Mouse (Mus musculus) megakaryocyte, adult 5-6 weeks (primary cell): ENCODE data around the gene Glt1d1. TPM values are rescaled to one million over a fixed set of nuclear protein-coding genes. Genes with fewer than 3 reads are reported as not detected.
"Not testable (repeated sequence)": the region's sequence is repeated elsewhere in the genome, so short reads cannot be mapped to it uniquely, and the experiment has no call there.

Experiments
- ATAC-seq: 2 replicates; pipeline ENCODE4 v1.8.0; 2016; ENCODE audit warnings: mild to moderate bottlenecking, inconsistent platforms; ENCODE audit not compliant: poor library complexity, severe bottlenecking
- total RNA-seq, 2 experiments: library from RNA; stranded (forward) in 1 of 2; stranded (reverse) in 1 of 2; fragments of 153-499, 151-499 nt in 1 of 2; fragments of 221-1000, 200-1000 nt in 1 of 2; gene quantifications; 2 replicates each; pipeline versions ENCODE4 v1.2.3 to v1.2.4; 2015 to 2017

Gene Glt1d1
- total RNA-seq, 2 experiments from 2014 or later = 0.45 to 1.7 TPM

DNA sequence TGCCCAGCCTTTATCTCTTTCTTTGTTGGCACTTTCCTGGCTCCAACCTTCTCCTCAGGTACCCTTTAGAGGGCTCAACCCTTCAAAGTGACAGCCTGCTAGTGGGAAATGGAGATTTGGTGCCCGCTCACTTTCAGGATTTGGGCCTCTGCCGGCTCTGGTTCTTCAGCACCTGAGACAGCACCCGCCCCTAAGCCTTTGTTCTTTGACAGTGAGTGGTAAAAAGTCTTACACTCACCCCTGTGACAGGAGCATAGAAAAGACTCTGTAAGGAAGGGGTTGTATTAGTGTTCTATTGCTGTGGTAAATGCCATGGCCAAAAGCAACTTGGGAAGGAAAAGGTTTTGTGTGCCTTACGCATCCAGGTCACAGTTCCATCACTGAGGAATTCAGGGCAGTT lies 63.8 kb downstream of the Glt1d1 start:
- no peak for ATAC-seq

GRCm38 (mm10) chr5:127696602-127697001 lies 64.5 kb downstream of the Glt1d1 start:
- ATAC-seq = no peak

DNA sequence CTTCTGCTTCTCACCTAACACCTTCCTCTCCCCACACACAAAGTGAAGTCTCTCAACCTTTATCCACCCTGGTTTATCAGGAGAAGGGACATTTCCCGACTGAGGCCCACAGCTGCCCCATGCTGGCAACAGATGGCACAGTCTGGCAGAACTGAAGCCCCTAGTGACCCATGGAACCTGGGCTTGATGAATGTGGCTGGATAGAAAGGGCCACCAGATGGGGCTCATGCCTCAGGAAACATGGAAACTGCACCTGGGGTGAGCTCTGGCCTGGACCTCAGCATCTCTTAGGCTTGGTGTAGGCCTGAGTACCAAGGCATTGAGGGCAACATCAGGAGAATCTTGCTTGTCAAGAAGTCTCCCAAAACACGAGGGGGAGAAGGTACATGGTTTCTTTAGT lies 66.5 kb downstream of the Glt1d1 start:
- ATAC-seq = no peak

DNA sequence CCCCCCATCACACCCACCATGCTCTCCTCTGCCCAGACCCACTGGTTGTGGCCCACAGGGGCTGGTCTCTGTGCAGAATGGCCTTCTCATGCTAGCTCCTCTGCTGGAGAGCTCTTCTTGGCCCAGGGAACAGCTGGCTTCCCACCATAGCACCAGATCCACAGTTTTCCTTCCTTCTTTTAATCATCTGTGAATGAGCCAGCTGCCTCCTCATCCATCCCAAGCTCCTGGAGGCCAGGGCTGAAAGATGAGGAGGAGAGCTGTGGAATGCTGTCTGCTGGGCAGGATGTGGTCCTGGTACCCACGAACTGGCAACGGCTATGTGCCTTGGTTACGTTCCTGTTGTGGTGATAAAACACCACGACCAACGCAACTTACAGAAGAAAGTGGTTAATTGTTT lies 67.6 kb downstream of the Glt1d1 start:
- ATAC-seq = no peak

DNA sequence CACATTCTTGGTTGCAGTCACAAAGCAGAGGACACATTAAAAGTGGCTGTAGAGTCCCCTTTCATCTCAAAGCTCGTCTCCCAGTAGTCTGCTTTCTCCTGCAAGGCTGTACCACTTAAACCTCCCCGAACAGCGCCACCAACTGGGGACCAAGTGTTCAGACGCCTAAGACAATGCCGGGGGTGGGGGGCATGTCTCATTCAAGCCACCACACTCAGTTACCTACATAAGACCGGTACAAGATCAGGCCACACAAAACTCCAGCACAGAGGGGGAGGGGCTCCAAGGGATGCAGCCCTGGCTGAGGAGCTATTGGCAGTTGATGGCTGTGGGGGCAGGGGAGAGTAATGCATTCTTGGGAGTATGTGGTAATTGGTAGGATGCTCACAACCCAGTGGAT lies 68.1 kb downstream of the Glt1d1 start:
- no peak for ATAC-seq

DNA sequence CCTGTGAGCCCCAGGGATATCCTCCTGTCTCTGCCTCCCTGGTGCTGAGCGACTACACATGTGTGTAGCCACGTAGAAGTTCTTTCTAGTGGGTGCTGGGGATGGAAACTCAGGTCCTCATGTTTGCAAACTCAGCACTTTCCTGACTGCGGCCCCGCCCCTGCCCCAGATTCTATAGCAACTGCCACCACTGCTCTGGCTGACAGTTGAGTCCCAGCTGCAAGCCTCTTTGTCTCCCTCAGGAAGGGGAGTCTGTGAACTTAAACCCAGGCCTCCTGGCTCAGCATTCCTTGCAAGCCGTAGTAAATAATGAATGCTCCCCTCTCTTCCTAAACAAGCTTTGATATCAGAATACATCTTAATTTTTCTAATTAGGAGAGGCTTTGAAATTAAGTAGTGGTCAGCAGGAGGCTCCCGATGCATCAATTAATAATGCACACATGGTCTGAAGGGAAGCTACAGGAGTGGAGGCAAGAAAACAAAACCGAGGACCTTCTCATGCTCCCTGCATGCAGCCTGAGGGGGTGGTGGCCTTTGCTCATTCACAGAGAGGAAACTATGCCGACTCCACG lies 71.6 kb downstream of the Glt1d1 start:
- no peak for ATAC-seq

- ATAC-seq = no peak
These were observed 73.2 kb downstream of the Glt1d1 start for GRCm38 (mm10) chr5:127705225-127705624.

DNA sequence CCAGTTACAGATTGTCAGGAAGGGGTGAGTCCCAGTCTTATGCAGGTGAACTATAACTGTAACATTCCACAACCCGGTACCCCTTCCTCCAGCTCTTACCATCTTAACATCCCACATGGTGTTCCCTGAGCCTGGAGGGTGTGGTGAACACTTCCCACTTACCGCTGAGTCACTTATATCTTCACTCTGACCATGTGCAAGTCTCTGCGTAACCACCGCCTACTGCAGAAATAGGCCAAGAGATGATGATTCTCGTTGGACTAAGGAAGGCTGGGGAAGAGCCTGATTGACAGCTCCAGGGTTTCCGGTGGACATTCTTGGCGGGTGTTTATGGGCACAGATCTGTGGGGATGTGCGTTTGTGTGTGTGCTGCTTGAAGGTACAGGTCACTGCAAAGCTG lies 73.9 kb downstream of the Glt1d1 start:
- no peak for ATAC-seq

DNA sequence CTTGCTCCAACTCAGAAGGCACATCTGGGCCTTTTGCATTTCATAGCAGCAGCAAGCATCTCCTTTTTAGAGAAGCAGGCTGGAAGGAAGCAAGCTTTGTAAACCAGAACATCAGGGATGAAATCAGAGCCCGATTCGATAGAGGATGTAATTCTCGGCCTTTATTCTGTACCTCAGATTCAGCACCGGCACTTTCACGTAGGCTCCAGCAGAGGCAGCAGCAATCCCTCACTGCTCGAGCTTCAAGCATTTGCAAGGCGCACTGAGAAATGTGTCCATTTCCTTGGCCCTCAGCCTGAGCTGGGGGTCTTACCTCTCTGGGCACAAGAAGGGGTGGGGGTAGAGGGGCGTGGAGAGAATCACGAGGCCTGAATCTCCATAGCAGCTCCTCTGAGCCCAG lies 76.1 kb downstream of the Glt1d1 start:
- no peak for ATAC-seq

GRCm38 (mm10) chr5:127714783-127715704 lies 83.0 kb downstream of the Glt1d1 start:
- no peak for ATAC-seq

- ATAC-seq = peak; percentile 81
These were observed 88.7 kb downstream of the Glt1d1 start for GRCm38 (mm10) chr5:127720591-127721379.

GRCm38 (mm10) chr5:127722171-127722570 lies 90.1 kb downstream of the Glt1d1 start:
- not testable (repeated sequence) for ATAC-seq

DNA sequence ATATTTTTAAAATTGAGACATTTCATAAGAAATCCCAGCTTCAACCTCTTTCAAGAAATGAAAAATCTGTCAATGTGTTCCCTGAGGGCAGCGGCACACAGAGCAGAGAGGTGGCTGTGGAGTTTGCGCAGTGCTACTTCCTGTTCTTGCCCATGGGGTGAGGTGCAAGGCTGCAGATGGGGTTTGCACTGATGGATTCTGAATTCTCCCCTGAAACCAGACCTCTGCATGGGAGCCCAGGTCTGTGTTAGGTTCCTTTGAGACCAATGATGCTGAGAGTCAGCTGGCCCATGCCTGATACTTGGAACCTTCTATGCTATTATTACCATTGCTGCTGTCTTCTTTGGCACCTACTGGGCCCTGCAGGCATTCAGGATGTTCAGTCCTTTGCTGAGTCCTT lies 98.3 kb downstream of the Glt1d1 start:
- ATAC-seq = no peak

DNA sequence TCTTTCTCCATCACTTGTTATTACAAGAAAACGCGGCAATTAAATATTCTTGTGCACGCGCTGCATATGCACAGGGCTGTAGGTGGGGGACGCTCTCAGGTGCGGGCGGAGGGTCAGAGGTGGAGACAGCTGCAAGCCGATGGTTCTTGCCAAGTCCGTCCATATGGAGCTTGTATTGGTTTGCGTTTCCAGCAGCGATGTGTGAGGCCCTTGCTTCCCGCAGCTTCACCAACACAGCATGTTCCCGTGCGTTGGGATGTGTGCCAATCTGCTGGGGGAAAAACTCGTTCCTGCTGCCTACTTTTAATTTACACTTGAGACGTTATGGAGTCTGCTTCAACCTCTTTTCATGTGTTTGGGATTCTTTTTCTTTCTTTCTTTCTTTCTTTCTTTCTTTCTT lies 109.3 kb downstream of the Glt1d1 start:
- no peak for ATAC-seq

DNA sequence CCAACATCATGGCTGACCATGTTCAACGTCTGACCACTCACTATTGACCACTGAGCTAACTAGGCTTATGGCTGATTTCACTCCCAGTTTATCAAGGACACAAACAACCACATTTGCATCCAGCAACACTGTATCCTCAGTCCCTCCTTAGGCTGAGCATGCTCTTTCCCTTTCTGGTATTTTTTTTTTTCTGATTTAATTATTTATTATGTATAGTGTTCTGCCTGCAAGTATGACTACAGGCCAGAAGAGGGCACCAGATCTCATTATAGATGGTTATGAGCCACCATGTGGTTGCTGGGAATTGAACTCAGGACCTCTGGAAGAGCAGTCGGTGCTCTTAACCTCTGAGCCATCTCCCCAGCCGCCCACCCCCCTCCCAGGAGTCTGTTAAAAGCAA lies 117.5 kb downstream of the Glt1d1 start:
- ATAC-seq = not testable (repeated sequence)

DNA sequence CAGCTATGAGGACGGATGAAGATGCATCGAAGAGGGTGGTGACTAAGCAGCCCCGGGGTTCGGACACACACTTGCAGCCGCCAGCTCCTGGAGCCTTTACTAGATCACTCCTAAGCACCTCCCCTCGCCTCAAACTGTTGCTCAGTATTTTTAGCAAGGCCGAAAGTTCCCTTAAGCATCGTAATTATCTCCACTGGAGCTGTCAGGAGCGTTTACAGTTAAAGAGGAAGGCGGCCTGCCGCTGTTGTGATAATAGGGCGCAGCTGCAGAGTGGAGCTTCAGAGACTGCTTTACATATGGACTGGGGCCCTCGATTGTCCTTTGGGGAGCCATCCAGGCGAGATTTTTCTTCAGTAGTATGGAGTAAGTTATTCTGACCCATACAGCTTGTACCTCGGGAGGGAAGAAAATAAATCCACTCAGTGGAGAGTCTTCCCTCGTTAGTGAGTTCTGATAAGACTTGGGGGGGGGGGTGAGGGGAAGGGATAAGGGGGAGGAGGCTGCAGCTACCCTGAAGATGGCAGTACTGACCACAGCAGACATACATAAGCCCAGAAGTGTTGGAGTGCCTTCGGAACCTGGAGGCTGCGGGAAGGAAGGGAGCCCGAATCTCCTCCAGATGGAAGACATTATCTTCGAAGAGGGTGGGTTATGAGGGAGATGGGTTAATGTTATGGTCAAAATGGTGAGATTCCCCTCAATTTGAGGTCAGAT lies 119.4 kb downstream of the Glt1d1 start:
- ATAC-seq = no peak

DNA sequence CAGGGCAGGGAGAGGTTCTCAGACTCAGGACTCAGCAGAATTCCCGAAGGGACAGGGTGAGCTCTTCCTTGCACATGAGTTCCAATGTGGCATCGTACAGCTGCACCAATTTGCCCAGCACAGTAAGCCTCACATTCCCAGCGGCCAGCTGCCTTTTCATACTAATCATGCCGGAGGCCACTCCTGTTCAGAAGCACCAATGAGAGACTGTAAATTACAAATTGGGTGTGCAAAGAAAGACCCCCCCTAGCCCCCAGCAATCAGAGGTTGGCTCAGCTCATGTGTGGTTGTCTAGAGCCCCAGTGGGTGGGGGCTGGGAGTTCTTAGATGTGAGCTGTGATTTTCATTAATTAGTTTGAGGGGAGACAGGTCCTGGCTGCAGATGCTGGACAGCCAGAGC lies 123.5 kb downstream of the Glt1d1 start:
- no peak for ATAC-seq

DNA sequence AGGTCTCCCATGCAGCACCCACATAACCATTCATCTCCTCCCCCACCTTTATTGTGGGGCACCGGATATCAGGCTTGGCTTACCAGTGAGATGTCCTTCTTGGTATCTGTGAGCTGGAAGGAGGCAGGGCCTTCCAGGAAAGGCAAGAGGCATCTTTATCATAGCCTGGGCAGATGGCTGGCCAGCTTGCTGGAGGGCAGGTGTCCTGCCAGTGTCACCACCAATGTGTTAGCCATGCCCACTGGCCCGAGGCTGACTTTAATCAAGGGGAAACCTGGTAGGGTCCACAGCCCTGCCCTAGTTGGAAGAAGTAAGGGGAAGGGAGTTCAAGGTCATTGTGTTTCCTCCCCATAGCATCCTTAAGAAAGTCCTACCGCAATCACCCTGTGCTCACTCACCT lies 123.9 kb downstream of the Glt1d1 start:
- no peak for ATAC-seq

- ATAC-seq = no peak
These were observed 124.8 kb downstream of the Glt1d1 start for GRCm38 (mm10) chr5:127756671-127757423.

GRCm38 (mm10) chr5:127758576-127758975 lies 126.5 kb downstream of the Glt1d1 start:
- ATAC-seq = no peak
